Mouse (Mus musculus): ENCODE measurements around the gene Cd300lg. TPM values are rescaled to one million over a fixed set of nuclear protein-coding genes. Genes with fewer than 3 reads are reported as not detected.

The Cd300lg gene
- total RNA-seq, 2 experiments from 2014 or later = 12.8 to 13.2 TPM

GRCm38 (mm10) chr11:102049875-102050482, 8.7 kb downstream of the Cd300lg start:
- no peak for DNase-seq (ENCODE audit: low spot score in 2 of 2)

GRCm38 (mm10) chr11:102051541-102051940, 10.2 kb downstream of the Cd300lg start:
- DNase-seq (ENCODE audit: low spot score in 2 of 2) = peak in 1 of 2 experiments; percentile 45

GRCm38 (mm10) chr11:102051954-102052353, 10.6 kb downstream of the Cd300lg start:
- no peak for DNase-seq (ENCODE audit: low spot score in 2 of 2)

- no peak for DNase-seq (ENCODE audit: low spot score in 2 of 2)
Measured at GRCm38 (mm10) chr11:102052697-102053096, 11.4 kb downstream of the Cd300lg start.

- no peak for DNase-seq (ENCODE audit: low spot score in 2 of 2)
Measured at GRCm38 (mm10) chr11:102053183-102053582, 11.9 kb downstream of the Cd300lg start.

- DNase-seq (ENCODE audit: low spot score in 2 of 2) = no peak
Measured at GRCm38 (mm10) chr11:102053847-102054246, 12.5 kb downstream of the Cd300lg start.

GRCm38 (mm10) chr11:102061236-102061940, 20.1 kb downstream of the Cd300lg start:
- DNase-seq (ENCODE audit: low spot score in 2 of 2) = peak; percentile 58 to 69

GRCm38 (mm10) chr11:102061941-102062473, 20.7 kb downstream of the Cd300lg start:
- DNase-seq (ENCODE audit: low spot score in 2 of 2) = no peak

- no peak for DNase-seq (ENCODE audit: low spot score in 2 of 2)
Measured at GRCm38 (mm10) chr11:102063076-102063475, 21.8 kb downstream of the Cd300lg start.

GRCm38 (mm10) chr11:102068969-102069368, 27.7 kb downstream of the Cd300lg start:
- no peak for DNase-seq (ENCODE audit: low spot score in 2 of 2)

- DNase-seq (ENCODE audit: low spot score in 2 of 2) = no peak
Measured at GRCm38 (mm10) chr11:102069633-102070032, 28.3 kb downstream of the Cd300lg start.

- DNase-seq (ENCODE audit: low spot score in 2 of 2) = no peak
Measured at GRCm38 (mm10) chr11:102070426-102070825, 29.1 kb downstream of the Cd300lg start.

GRCm38 (mm10) chr11:102072729-102073128, 31.4 kb downstream of the Cd300lg start:
- no peak for DNase-seq (ENCODE audit: low spot score in 2 of 2)

GRCm38 (mm10) chr11:102073722-102074121, 32.4 kb downstream of the Cd300lg start:
- DNase-seq (ENCODE audit: low spot score in 2 of 2) = no peak

- peak; percentile 40 to 76 for DNase-seq (ENCODE audit: low spot score in 2 of 2)
Measured at GRCm38 (mm10) chr11:102082322-102082721, 41.0 kb downstream of the Cd300lg start.

GRCm38 (mm10) chr11:102083193-102083592, 41.9 kb downstream of the Cd300lg start:
- DNase-seq (ENCODE audit: low spot score in 2 of 2) = no peak

GRCm38 (mm10) chr11:102084159-102084558, 42.9 kb downstream of the Cd300lg start:
- DNase-seq (ENCODE audit: low spot score in 2 of 2) = no peak

- no peak for DNase-seq (ENCODE audit: low spot score in 2 of 2)
Measured at GRCm38 (mm10) chr11:102086331-102086730, 45.0 kb downstream of the Cd300lg start.

GRCm38 (mm10) chr11:102087081-102087751, 45.9 kb downstream of the Cd300lg start:
- peak in 1 of 2 experiments; percentile 52 for DNase-seq (ENCODE audit: low spot score in 2 of 2)

GRCm38 (mm10) chr11:102087931-102088898, 46.9 kb downstream of the Cd300lg start, which contains the start of gene Mpp2:
TSS of gene Mpp2 (minus strand) at chr11:102088515.
- peak in 1 of 2 experiments; percentile 54 for DNase-seq (ENCODE audit: low spot score in 2 of 2)
